Mouse (Mus musculus) brain, embryonic 14.5 days (tissue): ENCODE measurements around the gene Gpr27. TPM values are rescaled to one million over a fixed set of nuclear protein-coding genes. Genes with fewer than 3 reads are reported as not detected.

ENCODE experiments used
- DNase-seq: peaks from one replicate; pipeline ENCODE4 v3.0.0-alpha.2; 2011; ENCODE audit warnings: low read depth
- CTCF ChIP-seq: fragments of 200-500 bp; IDR thresholded peaks from 2 replicates; pipeline ENCODE4 v1.5.1; 2012; ENCODE audit warnings: inconsistent platforms, mild to moderate bottlenecking, moderate library complexity, borderline replicate concordance; ENCODE audit not compliant: insufficient read depth, insufficient read length; ENCODE audit errors: extremely low read depth
- POLR2A ChIP-seq: fragments of 200-500 bp; IDR thresholded peaks from 2 replicates; pipeline ENCODE4 v1.6.1; 2012; ENCODE audit warnings: mild to moderate bottlenecking, inconsistent platforms, borderline replicate concordance; ENCODE audit not compliant: poor library complexity, insufficient read depth, insufficient read length, severe bottlenecking; ENCODE audit errors: extremely low read depth
- polyA plus RNA-seq: library from polyadenylated mRNA; depleted of rRNA; stranded (reverse); fragments of >200 nt; gene quantifications from 2 replicates; pipeline ENCODE4 v1.2.3, GENCODE M21; 2012

Gene Gpr27
- polyA plus RNA-seq, 1 experiment: 38.8 TPM

GRCm38 (mm10) chr6:99684899-99685298 lies 7.6 kb upstream of the Gpr27 start:
- DNase-seq: peak; percentile 41
- TF ChIP-seq POLR2A (no peak), CTCF (peak; percentile 54; the same call in 1 of the 2 replicates)

- TF ChIP-seq CTCF (no peak), POLR2A (no peak)
- DNase-seq: no peak
Measured at GRCm38 (mm10) chr6:99688513-99688912, 4.0 kb upstream of the Gpr27 start.

DNA sequence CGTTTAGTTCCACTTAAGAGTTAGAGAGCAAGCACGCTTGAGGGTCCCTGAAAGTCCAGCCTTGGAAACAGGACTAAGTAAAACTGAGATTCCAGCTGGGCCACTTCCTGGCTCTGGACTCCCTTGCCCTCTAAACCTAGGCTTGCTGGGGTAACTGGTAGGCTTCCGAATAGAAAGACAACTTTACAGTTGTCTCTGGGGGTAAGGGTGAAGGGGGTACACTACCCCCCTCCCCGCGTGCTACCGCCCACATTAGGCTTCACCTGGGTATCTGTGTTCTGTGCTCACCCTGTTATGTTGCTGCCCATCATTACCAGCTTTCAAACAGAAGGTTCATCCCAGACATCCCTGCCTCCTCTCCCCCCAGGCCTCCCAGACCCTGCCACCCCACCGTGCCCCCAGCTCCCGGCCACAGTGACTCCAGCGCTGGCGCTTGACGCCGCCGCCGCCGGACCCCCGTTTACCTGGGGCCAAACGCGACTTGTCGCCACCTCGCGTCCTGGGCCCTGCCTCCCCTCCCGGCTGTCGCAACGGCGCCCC lies 743 bp upstream of the Gpr27 start:
- DNase-seq: no peak
- no peak for TF ChIP-seq POLR2A
- no peak for TF ChIP-seq CTCF

DNA sequence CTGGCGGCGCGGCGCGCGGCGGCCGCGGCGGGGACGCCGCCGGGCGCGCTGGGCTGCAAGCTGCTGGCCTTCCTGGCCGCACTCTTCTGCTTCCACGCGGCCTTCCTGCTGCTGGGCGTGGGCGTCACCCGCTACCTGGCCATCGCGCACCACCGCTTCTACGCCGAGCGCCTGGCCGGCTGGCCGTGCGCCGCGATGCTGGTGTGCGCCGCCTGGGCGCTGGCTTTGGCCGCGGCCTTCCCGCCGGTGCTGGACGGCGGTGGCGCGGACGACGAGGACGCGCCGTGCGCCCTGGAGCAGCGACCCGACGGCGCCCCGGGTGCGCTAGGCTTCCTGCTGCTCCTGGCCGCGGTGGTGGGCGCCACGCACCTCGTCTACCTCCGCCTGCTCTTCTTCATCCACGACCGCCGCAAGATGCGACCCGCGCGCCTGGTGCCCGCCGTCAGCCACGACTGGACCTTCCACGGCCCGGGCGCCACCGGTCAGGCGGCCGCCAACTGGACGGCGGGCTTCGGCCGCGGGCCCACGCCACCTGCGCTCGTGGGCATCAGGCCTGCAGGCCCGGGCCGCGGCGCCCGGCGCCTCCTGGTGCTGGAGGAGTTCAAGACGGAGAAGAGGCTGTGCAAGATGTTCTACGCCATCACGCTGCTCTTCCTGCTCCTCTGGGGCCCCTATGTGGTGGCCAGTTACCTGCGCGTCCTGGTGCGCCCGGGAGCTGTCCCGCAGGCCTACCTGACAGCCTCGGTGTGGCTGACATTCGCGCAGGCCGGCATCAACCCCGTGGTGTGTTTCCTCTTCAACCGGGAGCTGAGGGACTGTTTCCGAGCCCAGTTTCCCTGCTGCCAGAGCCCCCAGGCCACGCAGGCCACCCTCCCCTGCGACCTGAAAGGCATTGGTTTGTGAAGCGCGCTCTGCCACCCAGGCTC lies 700 bp downstream of the Gpr27 start:
- no peak for TF ChIP-seq POLR2A
- TF ChIP-seq CTCF: no peak
- peak; percentile 38 for DNase-seq

GRCm38 (mm10) chr6:99700484-99700883 lies 8.0 kb downstream of the Gpr27 start:
- peak; percentile 76 for DNase-seq
- no peak for TF ChIP-seq POLR2A
- TF ChIP-seq CTCF: no peak

- no peak for TF ChIP-seq POLR2A
- TF ChIP-seq CTCF: no peak
- peak; percentile 42 for DNase-seq
Measured at GRCm38 (mm10) chr6:99711576-99712101, 19.2 kb downstream of the Gpr27 start.

GRCm38 (mm10) chr6:99713256-99713655 lies 20.8 kb downstream of the Gpr27 start:
- TF ChIP-seq POLR2A (no peak), CTCF (no peak)
- peak; percentile 19 for DNase-seq

DNA sequence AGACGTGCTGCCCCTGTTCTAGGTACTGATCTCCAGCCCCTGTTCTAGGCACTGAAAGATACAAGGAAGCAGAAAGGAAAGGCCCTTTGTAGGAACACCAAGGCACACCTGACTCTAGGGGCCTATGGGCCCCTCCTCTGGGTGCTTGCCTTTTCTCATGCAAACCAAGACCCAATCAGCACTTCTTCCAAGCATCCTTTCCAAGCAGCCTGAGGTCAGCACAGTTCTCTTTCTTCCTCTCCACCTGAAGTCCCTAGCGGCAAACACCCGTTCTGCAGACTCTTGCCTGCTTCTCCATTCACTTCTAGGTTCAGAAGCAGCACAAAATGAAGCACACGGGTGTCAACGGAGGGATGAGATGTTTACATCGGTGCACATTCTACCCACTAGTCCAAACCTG lies 22.7 kb downstream of the Gpr27 start:
- TF ChIP-seq CTCF (no peak), POLR2A (no peak)
- DNase-seq: no peak

GRCm38 (mm10) chr6:99715913-99716312 lies 23.4 kb downstream of the Gpr27 start:
- TF ChIP-seq POLR2A: no peak
- TF ChIP-seq CTCF: no peak
- DNase-seq: no peak

DNA sequence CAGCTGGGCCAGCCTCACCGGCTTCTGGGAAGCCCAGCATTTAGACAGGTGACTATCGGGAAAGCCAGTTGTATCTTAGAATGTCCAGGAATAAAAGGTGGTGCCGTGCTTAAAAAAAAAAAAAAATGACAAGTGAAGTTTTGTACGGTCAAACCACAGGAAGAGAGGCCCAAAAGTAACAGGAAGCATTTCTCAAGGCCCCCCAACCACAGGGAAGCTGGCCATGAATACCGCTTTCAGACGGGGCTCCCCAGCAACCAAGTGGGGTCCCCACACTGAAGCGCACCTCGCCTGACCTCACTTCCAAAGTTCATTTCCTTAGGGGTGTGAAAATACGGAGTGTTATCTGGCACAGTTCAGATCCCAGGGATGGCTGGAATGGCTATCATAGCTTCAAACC lies 28.6 kb downstream of the Gpr27 start:
- no peak for TF ChIP-seq CTCF
- TF ChIP-seq POLR2A: no peak
- DNase-seq: no peak

- no peak for TF ChIP-seq POLR2A
- TF ChIP-seq CTCF: no peak
- no peak for DNase-seq
Measured at GRCm38 (mm10) chr6:99722390-99722789, 29.9 kb downstream of the Gpr27 start.

GRCm38 (mm10) chr6:99725971-99726561 lies 33.6 kb downstream of the Gpr27 start, which contains the start of gene Prok2:
TSS of gene Prok2 (minus strand) at chr6:99726392.
- TF ChIP-seq CTCF (no peak), POLR2A (no peak)
- peak; percentile 38 for DNase-seq
